Mouse (Mus musculus) retina, adult 2 months (tissue): ENCODE data around the gene Lrch3.

ENCODE experiments used
- DNase-seq: peaks from one replicate; pipeline ENCODE4 v3.0.0-alpha.2; 2012; ENCODE audit warnings: low read depth, low spot score

The Lrch3 gene

DNA sequence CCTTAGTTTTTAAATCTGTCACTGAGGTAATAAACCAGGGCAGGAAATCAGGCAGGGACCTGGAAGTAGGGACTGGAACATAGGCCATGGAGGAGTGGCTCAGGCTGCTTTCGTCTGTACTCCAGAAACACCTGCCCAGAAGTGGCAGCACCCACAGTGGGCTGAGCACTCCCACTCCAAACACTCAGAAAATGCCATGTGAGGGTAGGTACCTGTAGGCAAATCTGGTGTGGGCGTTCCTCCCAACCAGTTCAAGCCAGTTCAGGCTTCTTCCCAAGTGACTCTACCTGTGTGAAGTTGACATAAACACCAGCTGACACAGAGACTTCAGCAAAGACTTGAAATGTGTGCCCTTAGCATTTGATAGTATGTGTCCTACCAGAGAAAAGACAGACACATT lies 70.7 kb downstream of the Lrch3 start:
- no peak for DNase-seq

- no peak for DNase-seq
Measured at GRCm38 (mm10) chr16:32992158-32992557, 78.3 kb downstream of the Lrch3 start.

DNA sequence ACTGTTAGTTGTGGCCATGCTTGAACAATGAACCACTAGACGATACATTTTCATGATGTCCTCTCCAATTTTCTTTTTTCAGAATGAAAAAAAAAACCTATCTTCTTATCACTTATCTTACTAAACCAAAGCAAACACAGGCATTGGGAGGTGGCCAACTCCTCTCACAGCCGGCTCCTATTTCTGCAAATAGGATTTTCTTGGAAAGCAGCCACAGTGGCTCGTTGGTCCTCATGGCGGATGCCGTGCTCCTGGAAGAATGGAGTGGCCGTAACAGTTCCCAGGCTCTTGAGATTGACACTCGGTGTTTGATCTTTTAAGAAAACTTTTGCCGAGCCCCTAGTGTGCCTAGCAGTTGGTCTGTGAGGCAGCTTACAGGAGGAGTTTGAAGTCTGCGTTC lies 91.3 kb downstream of the Lrch3 start:
- no peak for DNase-seq

DNA sequence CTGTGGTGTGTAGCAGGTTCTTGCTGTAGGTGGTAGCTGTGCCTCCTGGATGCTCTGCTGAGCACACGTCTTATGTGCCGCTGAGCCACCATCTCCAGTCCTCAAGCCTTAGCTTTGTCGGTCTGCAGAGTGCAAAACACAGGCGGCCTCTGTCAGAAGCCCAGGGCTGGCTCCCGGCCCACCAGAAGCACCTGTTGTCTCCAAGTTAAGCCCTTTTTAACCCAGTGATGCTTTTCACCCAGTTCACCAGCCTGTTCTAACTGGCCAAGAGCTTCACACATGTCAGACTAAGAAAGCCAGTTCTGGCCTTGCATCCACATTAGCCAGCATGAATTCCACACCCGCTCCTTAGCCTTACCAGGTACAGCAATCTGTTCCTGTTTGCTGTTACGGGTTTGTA lies 93.0 kb downstream of the Lrch3 start:
- no peak for DNase-seq

DNA sequence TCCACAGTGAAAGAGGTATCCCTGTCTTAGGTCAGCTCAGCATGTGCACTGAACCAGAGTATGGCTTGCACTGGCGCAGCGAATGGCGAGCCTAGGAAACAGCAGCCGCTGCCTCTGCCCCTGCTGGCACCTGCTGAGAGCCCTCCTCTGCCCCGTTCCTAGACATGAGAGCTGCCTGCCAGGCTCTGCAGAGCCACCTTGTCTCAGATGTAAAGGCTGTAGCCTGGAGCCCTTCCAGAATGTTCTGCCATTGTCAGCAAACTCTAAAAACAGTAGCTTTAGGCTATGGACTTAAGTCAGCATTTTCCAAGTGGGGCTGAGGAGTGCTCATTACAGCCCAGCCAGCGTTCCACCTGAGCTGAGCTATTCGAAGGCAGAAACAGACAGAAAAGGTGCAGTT lies 93.5 kb downstream of the Lrch3 start:
- DNase-seq: no peak

DNA sequence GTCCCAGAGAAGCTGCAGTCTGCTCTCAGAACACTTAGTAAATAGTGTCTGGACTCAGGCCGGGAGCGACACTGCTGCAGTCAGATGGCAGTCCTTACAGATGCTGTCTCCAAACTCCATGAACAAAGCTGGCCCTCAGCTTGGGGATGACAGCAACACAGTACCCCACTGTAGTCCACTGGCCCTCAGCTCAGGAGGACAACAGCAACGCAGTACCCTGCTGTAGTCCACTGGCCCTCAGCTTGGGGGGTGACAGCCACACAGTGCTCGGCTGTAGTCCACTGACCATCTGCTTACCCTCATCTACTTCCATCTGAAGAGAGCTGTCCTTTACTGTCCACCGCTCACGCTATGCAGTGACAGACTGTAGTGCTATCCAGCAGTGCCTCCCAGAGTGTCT lies 96.3 kb downstream of the Lrch3 start:
- DNase-seq: no peak

- DNase-seq: no peak
Measured at GRCm38 (mm10) chr16:33013801-33014200, 99.9 kb downstream of the Lrch3 start.

DNA sequence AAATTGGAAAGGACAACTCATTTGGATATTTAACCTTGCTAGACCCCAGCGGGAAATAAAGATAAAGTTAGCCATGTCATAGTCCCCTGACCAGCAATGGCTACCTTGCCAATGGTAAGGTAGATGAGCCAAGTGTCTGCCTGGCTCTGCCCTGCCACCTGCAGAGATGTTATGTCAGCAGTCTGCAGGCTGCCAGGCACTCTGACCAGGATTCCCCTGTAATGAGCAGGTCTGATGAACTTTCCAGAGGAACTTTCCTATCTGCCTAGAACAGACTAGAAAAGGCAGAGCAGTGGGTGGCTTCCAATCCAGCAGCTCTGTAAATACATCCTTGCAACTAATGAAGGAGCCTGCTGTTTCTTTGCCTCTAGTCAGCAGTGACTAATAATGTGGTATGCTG lies 101.0 kb downstream of the Lrch3 start:
- no peak for DNase-seq

- no peak for DNase-seq
Measured at GRCm38 (mm10) chr16:33015396-33015907, 101.6 kb downstream of the Lrch3 start.

DNA sequence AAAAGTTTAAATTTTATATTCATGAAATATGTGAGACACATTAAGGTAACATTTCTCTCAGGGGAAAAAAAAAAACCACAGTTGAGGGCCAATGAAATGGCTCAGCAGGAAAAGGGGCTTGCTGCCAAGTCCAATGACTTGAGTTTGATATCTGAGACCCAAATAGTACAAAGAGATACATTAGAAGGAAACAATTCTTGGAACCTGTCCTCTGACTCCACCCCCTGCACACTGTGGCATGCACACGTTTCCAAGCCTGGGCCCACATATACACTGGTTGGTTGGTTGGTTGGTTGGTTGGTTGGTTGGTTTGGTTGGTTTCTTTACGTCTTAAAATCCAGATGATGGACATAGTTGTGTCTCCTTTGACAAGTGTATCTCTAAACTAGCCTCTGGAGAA lies 102.1 kb downstream of the Lrch3 start:
- DNase-seq: no peak

- no peak for DNase-seq
Measured at GRCm38 (mm10) chr16:33017677-33018349, 103.9 kb downstream of the Lrch3 start.

GRCm38 (mm10) chr16:33019117-33019770 lies 105.3 kb downstream of the Lrch3 start:
- DNase-seq: no peak

DNA sequence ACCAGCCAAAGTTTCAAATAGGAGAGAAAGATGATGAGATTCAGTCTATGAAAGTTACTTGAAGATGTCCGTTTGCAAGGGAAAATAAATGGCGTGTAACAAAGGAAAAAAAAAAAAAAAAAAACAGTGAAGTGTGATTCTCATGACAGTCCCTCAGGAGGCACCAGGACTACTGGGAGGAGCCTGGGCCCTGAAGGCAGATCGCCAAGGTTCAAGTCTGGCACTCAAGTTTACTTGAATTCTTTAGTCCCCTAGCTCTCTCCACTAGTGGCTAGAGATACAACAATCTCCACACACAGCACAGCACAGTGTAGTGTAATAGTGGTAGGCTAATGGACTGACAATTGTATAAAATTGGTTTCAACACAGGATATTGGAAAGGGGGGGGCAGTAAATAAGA lies 107.5 kb downstream of the Lrch3 start:
- no peak for DNase-seq

DNA sequence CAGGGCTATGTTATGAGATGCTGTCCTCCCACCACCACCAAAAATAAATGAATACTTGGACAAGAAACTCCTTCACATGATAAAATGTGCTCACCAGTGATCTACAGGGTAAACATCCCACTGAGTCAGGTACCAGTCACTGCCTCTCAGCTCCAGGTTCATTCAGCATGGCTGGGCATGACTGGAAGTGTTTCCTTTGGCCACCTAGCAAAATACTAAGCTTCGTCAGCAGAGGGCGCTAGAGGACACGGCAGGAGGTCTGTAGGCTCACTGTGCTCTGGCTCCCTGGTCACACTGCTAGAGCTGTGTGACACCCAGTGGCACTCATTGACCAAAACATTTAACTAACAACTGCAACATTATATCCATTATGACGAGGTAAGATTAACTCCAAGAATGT lies 109.8 kb downstream of the Lrch3 start:
- DNase-seq: peak; percentile 76

- DNase-seq: peak; percentile 18
Measured at GRCm38 (mm10) chr16:33024456-33025104, 110.7 kb downstream of the Lrch3 start.

DNA sequence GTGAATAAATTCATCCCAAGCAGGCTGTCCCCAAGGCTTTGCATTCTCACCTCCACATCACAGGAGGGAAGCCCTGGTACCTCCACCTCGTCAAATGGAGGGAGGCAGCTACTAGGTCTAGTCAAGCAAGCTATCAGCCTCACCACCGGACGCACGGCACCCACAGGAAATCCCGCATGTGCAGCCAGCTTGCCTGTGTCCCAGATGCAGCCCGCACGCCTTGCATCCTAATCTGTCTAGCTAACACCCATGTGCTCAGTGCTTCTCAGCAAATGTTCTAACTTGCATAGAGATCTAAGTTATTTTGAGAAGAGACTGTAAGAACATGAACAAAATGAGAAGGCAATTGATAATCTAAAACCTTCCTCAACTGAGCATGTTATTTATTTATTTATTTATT lies 112.5 kb downstream of the Lrch3 start:
- DNase-seq: no peak

- DNase-seq: no peak
Measured at GRCm38 (mm10) chr16:33036006-33036405, 122.1 kb downstream of the Lrch3 start.

- no peak for DNase-seq
Measured at GRCm38 (mm10) chr16:33042682-33043081, 128.8 kb downstream of the Lrch3 start.

DNA sequence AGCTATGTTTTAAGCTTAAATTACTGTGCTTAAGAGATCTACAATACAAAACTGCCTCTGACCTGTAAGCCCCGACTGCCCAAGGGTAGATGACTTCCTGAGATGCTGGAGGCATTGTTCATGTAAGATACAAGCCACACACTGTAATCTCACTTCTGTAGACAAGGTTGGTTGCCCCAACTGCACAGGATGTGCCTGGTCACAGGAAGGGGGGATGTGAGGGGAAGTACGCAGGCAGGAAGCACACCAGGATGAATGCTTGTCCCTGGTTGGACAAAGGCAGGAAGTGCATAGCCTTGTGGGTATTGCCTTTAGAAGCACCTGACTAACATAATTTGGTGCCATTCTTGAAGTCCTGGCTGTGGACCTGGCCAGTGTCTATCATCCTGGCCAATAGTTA lies 129.4 kb downstream of the Lrch3 start:
- no peak for DNase-seq

DNA sequence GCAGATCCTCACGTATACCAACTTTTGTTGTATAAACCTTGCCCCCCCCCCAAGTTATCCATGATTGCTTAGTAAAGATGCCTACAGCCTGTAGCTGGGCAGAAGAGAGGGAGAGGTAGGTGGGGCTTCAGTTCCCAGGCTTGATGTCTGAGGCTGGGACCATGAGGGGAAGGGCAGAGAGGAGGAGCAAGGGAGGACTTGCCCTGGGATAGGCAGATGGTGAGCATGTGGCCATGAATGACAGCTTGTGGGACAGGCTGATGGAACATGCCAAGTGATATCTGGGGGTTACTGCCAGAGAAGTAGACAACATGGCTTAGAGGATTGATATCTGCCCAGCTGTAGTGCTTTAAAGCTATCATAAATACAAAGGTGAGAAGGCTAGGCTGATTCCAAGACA lies 134.1 kb downstream of the Lrch3 start:
- DNase-seq: no peak

DNA sequence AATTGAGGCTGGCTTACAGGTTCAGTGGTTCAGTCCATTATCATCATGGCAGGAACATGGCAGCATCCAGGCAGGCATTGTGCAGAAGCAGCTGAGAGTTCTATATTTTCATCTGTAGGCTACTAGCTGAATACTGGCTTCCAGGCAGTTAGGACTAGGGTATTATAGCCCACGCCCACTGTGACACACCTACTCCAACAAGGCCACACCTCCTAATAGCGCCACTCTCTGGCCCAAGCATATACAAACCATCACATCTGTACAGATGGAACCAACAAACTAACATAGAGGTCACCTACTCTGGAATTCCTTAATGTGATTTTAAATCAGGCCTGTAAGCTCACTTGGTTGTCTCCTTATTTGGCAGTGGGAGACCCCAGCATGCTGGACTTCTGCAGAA lies 134.8 kb downstream of the Lrch3 start:
- DNase-seq: no peak

DNA sequence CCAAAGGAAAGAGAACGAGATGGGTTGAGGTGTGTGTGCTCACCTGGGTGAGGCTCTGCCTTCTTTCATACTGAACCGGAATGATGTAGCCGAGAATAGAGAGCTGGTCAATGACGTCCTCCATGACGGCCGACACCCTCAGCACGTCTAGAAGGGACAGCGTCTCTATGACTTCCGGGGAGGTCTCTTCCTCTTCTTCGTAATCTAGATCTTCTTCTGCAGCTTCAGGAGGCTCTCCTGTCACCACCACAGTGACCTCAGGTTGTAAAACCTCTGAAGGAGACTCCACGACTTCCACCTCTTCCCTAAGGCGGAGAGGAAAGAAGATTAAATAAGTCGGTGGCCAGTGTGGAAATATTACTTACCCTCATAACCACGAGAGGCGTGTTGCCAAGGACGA lies 135.9 kb downstream of the Lrch3 start:
- no peak for DNase-seq

DNA sequence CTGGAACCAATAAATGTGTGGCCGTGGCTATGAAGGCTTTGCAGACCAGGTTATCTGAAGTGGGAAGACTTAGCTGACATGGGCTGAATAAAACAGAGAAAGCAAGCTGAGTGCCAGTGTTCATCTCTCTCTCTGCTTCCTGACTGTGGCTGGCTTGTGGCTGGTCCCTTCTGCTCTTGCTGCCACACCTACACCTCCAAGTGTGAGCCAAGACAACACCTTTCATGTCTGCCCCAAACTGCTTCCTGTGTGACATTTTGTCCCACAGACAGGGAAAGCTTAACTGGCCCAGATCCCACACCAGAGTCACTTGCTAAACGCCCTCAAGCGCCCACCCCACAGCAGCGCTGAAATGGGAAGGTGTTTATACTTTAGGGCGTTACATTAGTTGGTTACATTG lies 139.2 kb downstream of the Lrch3 start:
- DNase-seq: no peak
